Mouse (Mus musculus): Measurements from ENCODE around the gene D1Pas1. TPM values are rescaled to one million over a fixed set of nuclear protein-coding genes. Genes with fewer than 3 reads are reported as not detected.

D1Pas1 gene
- polyA plus RNA-seq, 1 experiment = not detected

DNA sequence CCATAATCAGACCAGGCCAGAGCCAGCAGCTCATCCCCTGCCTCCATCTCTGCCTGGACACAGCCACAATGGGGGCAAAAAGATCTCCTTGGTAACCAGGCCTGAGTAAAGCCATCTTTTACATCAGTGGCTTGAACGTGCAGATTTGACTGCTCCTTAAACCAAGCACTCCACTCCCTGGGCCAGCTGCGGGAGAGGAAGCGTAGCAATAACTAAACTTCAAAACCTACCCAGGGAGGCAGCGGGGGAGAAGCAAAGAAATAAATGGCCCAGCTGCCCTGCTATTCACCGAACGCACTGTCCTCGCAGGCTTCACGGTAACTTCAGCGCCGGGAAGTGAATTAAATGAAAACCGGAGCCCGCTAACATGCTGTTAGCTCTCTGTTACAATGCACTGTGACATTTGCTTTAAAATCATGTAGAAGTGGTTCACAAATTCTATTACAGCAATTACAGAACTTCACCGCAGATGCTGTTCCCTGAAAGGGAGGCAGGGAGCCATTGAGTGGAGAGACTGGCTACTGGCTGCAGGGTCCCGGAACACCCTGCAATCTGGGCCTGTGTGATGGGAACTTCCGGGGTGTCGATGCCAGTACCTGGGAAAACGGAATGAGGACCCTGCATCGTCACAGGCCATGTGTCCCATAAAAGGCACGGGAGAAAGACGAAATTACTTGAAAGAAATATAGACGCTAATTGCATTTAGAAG lies 30.5 kb downstream of the D1Pas1 start:
- Histone ChIP-seq H3K4me1 (ENCODE audit: control insufficient read depth) (no peaks in the 10 kb centered on the region), H3K4me3 (replicated peaks) (no peak overlapping the region), H3K27me3 (ENCODE audit: control insufficient read depth) (no peaks in the 10 kb centered on the region), H3K9me3 (ENCODE audit: control insufficient read depth, low read length) (peaks cover 35% of the 10 kb centered on the region), H3K36me3 (ENCODE audit: control insufficient read depth) (no peaks in the 10 kb centered on the region)
- TF ChIP-seq TAL1 (IDR thresholded peaks at IDR 0.05; ENCODE audit: low read length) (no peak), GATA1 (IDR thresholded peaks at IDR 0.05; ENCODE audit: low read length) (no peak)

DNA sequence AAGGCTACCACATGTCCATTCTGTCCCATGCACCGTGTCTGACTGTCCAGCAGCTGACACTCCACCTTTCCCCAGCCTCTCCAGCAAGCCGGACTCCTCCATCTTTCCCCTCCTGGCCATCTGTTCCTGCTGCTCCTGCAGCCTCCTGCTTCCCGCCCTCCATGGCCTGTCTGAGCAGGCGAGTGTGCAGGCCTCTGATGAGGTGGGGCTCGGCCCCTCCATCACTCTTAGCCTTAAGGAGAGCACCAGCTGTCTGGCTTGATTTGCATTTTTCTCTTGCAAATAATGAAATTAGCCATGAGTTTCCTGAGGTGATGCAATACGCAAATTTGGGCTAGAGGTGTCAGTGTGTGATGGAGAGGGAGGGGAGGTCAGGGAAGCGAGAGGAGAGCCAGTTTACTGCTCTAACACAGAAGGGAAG lies 36.2 kb downstream of the D1Pas1 start:
- TF ChIP-seq TAL1 (IDR thresholded peaks at IDR 0.05; ENCODE audit: low read length) (no peak), GATA1 (IDR thresholded peaks at IDR 0.05; ENCODE audit: low read length) (no peak)
- Histone ChIP-seq H3K4me1 (ENCODE audit: control insufficient read depth) (no peaks in the 10 kb centered on the region), H3K4me3 (replicated peaks) (no peak overlapping the region), H3K9me3 (ENCODE audit: control insufficient read depth, low read length) (peaks cover 32% of the 10 kb centered on the region), H3K36me3 (ENCODE audit: control insufficient read depth) (no peaks in the 10 kb centered on the region), H3K27me3 (ENCODE audit: control insufficient read depth) (no peaks in the 10 kb centered on the region)

DNA sequence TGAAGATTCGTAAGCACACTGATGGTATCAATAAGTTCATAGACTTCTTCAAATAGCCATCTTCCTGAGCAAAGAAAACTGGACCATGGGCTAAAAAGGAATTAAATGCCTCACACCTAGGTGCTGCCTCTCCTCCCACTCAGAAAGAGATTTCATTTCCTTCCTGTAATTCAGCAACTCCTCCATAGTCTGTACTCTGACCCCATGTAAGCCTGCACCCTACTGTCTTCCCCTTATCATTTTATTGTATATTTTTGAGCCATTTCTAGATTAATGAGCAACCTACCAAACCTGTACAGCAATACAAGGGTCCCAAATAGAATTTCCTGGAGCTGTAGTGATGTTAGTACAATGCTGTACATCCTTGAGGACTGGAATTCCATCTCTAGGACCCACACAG lies 37.1 kb downstream of the D1Pas1 start:
- Histone ChIP-seq H3K36me3 (ENCODE audit: control insufficient read depth) (no peaks in the 10 kb centered on the region), H3K9me3 (ENCODE audit: control insufficient read depth, low read length) (peaks cover 38% of the 10 kb centered on the region), H3K4me3 (replicated peaks) (no peak overlapping the region), H3K27me3 (ENCODE audit: control insufficient read depth) (no peaks in the 10 kb centered on the region), H3K4me1 (ENCODE audit: control insufficient read depth) (no peaks in the 10 kb centered on the region)
- TF ChIP-seq TAL1 (IDR thresholded peaks at IDR 0.05; ENCODE audit: low read length) = no peak
- TF ChIP-seq GATA1 (IDR thresholded peaks at IDR 0.05; ENCODE audit: low read length) = no peak

DNA sequence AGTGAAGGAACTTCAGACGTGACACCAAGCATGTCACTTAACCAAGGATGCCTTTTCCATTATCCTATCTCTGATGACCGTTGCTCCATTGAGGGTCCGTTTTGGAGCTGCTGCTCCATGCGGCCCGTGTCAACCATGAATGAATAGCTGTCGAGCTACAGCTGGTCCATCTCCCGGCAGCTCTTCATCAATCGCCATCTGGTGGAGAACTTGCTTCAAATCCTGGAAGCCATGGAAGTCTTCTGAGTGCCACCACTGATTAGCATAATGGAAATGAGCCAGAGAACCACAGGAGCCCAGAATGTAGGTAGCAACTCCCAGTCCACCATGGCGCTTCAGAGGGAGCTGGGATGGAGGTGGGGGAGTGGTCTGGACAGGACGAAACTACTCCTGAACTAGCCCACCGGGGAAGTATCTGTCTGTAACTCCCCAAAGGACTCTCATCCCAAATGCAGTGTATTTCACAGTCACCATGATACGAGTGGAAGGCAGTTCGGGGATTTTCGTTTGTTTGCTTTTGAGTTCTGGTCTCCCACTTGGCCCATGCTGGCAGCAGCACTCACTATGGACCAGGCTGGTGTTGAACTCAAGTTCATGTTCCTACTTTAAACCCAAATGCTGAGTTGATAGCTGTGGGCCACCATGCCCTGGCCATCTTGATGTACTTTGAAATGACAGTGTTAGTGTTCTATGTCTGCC lies 39.2 kb downstream of the D1Pas1 start:
- no peak for TF ChIP-seq TAL1 (IDR thresholded peaks at IDR 0.05; ENCODE audit: low read length)
- TF ChIP-seq GATA1 (IDR thresholded peaks at IDR 0.05; ENCODE audit: low read length) = no peak
- H3K9me3 ChIP-seq (ENCODE audit: control insufficient read depth, low read length) = peaks cover 40% of the 10 kb centered on the region
- H3K4me3 ChIP-seq (replicated peaks) = no peak overlapping the region
- H3K27me3 ChIP-seq (ENCODE audit: control insufficient read depth) = no peaks in the 10 kb centered on the region
- no peaks in the 10 kb centered on the region for H3K36me3 ChIP-seq (ENCODE audit: control insufficient read depth)
- no peaks in the 10 kb centered on the region for H3K4me1 ChIP-seq (ENCODE audit: control insufficient read depth)

- no peaks in the 10 kb centered on the region for H3K4me1 ChIP-seq (ENCODE audit: control insufficient read depth)
- H3K27me3 ChIP-seq (ENCODE audit: control insufficient read depth) = no peaks in the 10 kb centered on the region
- TF ChIP-seq TAL1 (IDR thresholded peaks at IDR 0.05; ENCODE audit: low read length) (no peak), GATA1 (IDR thresholded peaks at IDR 0.05; ENCODE audit: low read length) (no peak)
- peaks cover 30% of the 10 kb centered on the region for H3K9me3 ChIP-seq (ENCODE audit: control insufficient read depth, low read length)
- H3K36me3 ChIP-seq (ENCODE audit: control insufficient read depth) = no peaks in the 10 kb centered on the region
- H3K4me3 ChIP-seq (replicated peaks) = no peak overlapping the region
Observed at GRCm38 (mm10) chr1:187008236-187008635, 41.0 kb downstream of the D1Pas1 start.

DNA sequence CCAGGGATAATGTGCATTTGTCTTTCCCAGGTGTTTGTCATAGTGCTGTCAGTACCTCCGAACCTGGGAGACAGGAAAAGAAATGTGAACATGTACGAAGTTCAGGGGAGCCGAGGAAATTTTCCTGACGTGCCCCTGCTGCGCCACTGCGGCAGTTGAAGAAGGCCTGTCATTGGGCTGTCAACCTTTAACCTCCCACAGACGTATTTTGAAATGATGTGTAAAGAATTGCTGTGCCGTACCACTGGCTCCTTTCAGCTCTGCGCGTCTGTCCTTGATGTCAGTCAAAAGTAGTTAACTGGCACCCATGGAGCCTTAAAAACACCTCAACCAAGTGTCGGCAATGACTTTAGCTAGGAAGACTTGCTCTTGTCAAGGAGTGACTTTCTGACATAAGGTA lies 42.9 kb downstream of the D1Pas1 start:
- H3K4me1 ChIP-seq (ENCODE audit: control insufficient read depth) = no peaks in the 10 kb centered on the region
- H3K27me3 ChIP-seq (ENCODE audit: control insufficient read depth) = no peaks in the 10 kb centered on the region
- TF ChIP-seq TAL1 (IDR thresholded peaks at IDR 0.05; ENCODE audit: low read length) (no peak), GATA1 (IDR thresholded peaks at IDR 0.05; ENCODE audit: low read length) (no peak)
- H3K36me3 ChIP-seq (ENCODE audit: control insufficient read depth) = no peaks in the 10 kb centered on the region
- no peak overlapping the region for H3K4me3 ChIP-seq (replicated peaks)
- peaks cover 27% of the 10 kb centered on the region for H3K9me3 ChIP-seq (ENCODE audit: control insufficient read depth, low read length)

- Histone ChIP-seq H3K4me3 (replicated peaks) (no peak overlapping the region), H3K27me3 (ENCODE audit: control insufficient read depth) (no peaks in the 10 kb centered on the region), H3K9me3 (ENCODE audit: control insufficient read depth, low read length) (peaks cover 22% of the 10 kb centered on the region), H3K36me3 (ENCODE audit: control insufficient read depth) (no peaks in the 10 kb centered on the region), H3K4me1 (ENCODE audit: control insufficient read depth) (no peaks in the 10 kb centered on the region)
- TF ChIP-seq GATA1 (IDR thresholded peaks at IDR 0.05; ENCODE audit: low read length) = no peak
- TF ChIP-seq TAL1 (IDR thresholded peaks at IDR 0.05; ENCODE audit: low read length) = no peak
Observed at GRCm38 (mm10) chr1:187011601-187012000, 44.4 kb downstream of the D1Pas1 start.

GRCm38 (mm10) chr1:187014141-187014540 lies 46.9 kb downstream of the D1Pas1 start:
- TF ChIP-seq GATA1 (IDR thresholded peaks at IDR 0.05; ENCODE audit: low read length) (no peak), TAL1 (IDR thresholded peaks at IDR 0.05; ENCODE audit: low read length) (no peak)
- no peaks in the 10 kb centered on the region for H3K36me3 ChIP-seq (ENCODE audit: control insufficient read depth)
- no peaks in the 10 kb centered on the region for H3K4me1 ChIP-seq (ENCODE audit: control insufficient read depth)
- no peaks in the 10 kb centered on the region for H3K27me3 ChIP-seq (ENCODE audit: control insufficient read depth)
- H3K4me3 ChIP-seq (replicated peaks) = no peak overlapping the region
- H3K9me3 ChIP-seq (ENCODE audit: control insufficient read depth, low read length) = peaks cover 10% of the 10 kb centered on the region

DNA sequence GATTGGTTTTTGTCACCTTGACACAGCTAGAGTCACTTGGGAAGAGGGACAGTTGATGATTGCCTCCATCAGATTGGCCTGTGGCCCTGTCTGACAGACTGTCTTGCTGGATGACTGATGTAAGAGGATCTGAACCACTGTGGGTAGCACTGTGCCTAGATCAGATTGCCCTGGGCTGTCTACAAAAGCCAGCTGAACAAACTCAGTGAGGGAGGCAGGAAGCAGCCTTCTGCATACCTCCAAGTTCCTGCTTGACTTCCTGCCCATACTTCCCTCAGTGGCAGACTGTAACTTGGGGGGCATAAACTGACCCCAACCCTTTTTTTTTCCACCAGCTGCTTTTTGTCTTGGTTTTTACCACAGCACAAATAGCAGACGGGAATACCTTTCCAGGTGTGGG lies 48.5 kb downstream of the D1Pas1 start:
- H3K4me3 ChIP-seq (replicated peaks) = no peak overlapping the region
- H3K27me3 ChIP-seq (ENCODE audit: control insufficient read depth) = no peaks in the 10 kb centered on the region
- H3K36me3 ChIP-seq (ENCODE audit: control insufficient read depth) = no peaks in the 10 kb centered on the region
- TF ChIP-seq GATA1 (IDR thresholded peaks at IDR 0.05; ENCODE audit: low read length) (no peak), TAL1 (IDR thresholded peaks at IDR 0.05; ENCODE audit: low read length) (no peak)
- peaks cover 2% of the 10 kb centered on the region; the same call in 1 of the 2 replicates for H3K9me3 ChIP-seq (ENCODE audit: control insufficient read depth, low read length)
- no peaks in the 10 kb centered on the region for H3K4me1 ChIP-seq (ENCODE audit: control insufficient read depth)
